Mouse (Mus musculus) liver, adult (tissue): ENCODE data around the gene Mad2l2.
A peak's percentile ranks its signal among the peaks of the same experiment; 100 is the strongest.

Source experiments
- GATA4 ChIP-seq: IDR thresholded peaks from 2 replicates; pipeline ENCODE4 v1.6.1; 2014; ENCODE audit warnings: mild to moderate bottlenecking, low read length; ENCODE audit not compliant: insufficient replicate concordance

The Mad2l2 gene

GRCm38 (mm10) chr4:148130133-148130532, at the start of gene Mad2l2:
Mad2l2 (plus strand) TSS chr4:148130384.
- no peak for TF ChIP-seq GATA4

DNA sequence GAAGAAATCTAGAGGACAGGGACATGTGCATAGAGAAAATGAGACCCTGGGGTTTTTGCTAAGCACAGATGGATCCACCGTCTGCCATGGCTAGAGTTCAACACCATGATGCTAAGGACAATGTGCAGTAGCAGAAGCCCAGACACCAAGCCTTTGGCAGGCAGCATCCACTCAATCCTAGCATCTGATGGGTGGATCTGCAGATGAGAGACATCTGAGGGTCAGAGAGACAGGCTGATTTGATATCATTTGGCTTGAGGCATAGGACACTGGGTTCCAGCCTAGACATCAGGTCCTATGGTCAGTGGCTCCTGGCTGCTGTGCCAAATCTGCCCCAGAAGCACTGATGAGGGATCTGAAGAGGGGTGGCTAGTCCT, 49.6 kb upstream of the Mad2l2 start:
- no peak for TF ChIP-seq GATA4

- TF ChIP-seq GATA4 = no peak
Observed at GRCm38 (mm10) chr4:148081201-148081600, 49.0 kb upstream of the Mad2l2 start.

GRCm38 (mm10) chr4:148082257-148083044, 47.7 kb upstream of the Mad2l2 start:
- TF ChIP-seq GATA4 = no peak

GRCm38 (mm10) chr4:148083176-148083899, 46.8 kb upstream of the Mad2l2 start:
- TF ChIP-seq GATA4 = no peak

DNA sequence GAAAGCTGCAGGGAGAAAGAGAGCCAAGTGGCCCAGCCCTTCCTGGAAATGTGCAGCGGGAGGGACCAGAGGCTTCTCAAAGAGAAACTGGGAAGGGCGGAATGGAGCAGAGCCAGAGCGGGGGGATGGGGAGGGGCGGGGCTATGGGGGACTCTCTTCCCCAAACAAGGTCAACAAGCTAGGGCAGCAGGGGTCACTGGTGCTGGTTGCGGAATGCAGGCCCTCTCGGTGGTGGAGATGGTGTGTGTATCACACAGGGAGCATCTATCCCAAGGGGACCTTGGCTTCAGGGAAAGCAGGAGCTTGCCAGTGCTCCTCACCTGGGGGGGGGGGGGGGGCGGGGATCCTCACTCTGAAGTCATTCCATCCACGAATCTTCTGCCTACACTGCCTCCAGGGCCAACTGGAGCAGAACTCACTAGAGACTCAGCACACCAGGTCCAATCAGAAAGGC, 45.9 kb upstream of the Mad2l2 start:
- no peak for TF ChIP-seq GATA4

GRCm38 (mm10) chr4:148085131-148085906, 44.9 kb upstream of the Mad2l2 start:
- peak; percentile 72; the same call in 1 of the 2 replicates for TF ChIP-seq GATA4

DNA sequence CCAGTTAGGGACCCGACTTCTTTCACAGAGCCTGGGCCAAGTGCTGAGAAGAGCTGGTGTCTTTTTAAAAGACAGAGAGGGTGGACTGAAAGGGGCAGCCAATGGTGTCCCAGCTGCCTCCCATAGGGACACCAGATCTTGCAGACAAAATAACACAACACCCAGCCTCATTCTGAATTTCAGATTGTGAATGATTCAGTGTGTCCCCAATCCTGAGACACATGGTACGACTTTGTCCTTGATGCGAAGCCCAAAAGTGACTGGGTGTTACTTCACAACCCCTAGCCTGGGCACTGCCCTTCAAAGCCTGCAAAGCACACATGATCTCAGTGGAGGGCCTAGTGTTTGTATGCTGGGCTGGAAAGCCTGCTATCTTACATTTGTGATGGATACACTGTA, 44.3 kb upstream of the Mad2l2 start:
- no peak for TF ChIP-seq GATA4

DNA sequence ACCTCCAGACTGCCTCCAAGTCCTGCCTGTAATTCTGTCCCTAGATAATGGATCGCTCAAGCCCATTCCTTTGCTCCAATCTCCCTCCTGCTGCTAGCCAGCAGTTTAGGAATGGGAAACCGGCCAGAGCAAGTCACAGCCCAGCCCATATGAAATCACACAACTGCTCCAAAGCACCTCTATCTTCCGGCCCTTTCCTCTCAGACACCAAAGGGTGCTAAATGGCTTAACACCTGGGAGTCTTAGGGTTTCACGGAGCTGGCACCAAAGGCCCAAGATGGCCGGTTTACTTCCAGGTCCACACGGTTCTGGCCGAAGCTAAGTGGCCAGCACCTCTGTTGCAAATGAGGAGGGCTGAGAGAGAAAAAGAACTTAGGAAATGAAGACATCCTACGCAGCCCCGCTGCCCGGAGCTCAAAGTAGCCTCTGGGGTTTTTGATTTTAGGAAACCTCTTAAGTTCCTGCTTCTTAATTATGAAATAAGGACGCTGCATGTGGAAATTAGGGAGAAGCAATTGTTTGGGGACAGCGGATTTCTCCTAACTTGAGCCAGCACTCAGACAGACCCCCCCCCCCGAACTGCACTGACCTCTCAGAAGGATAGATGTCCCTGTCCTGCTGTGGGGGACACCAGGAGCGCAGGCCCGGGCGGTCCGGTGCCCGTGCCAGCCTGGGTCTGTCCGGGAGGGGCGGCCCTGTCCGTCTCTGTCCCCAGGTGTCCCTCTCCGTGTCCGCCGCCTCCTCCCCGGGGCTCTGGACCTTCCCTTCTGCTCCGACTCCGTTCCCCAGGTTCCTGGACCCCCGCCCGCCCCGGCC, 42.9 kb upstream of the Mad2l2 start:
- TF ChIP-seq GATA4 = no peak

DNA sequence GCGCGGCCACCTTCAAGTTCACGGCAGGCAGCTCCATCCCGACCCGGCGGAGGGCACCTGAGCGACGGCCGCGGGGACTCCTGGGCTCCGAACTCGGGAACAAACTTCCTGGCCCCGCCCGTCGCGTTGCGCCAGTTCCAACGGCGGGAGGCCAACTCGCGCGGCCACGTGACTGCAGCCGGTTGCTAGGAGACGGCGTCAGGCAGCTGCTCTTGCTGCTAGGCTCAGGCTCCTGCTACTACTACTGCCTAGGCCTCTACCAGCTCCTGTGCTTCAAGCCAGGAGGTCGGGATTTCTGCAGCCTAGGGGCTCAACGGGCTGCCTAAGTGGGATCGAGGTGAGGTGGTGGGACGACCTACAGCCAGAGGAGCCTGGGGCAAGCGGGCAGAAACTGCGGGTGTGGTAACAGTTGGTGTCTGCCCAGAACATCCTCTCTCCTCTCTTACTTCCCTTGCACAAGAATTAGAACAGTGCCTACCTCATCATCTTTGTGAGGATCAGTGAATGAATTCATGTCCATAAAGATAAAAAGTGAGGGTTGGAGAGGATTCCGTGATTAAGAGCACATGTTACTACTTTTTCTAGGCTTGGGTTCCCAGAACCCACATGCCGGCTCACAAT, 42.2 kb upstream of the Mad2l2 start, which contains the start of gene Agtrap:
Gene Agtrap, minus strand, starts transcription at position 125 of the 621 bp plus-strand sequence.
- TF ChIP-seq GATA4 = peak; percentile 14; the same call in 1 of the 2 replicates

DNA sequence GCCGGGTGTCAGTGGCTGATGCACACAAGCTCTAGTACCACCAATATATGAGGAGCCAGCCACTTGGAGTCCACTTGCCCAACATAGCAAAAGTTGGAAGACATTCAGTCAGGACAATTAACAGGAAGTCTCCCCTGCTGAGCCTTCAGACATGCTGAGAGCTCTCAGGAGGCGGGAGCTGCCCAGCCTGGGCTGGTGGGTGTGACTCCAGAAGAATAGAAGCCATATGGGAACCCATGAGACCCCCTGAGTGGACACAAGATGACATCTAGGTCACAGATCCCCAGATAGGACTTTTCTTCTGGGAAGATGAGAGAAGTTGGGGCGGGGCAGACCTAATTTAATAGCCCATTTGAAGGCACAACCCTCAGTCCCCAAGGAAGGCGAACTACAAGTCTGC, 41.0 kb upstream of the Mad2l2 start:
- no peak for TF ChIP-seq GATA4

DNA sequence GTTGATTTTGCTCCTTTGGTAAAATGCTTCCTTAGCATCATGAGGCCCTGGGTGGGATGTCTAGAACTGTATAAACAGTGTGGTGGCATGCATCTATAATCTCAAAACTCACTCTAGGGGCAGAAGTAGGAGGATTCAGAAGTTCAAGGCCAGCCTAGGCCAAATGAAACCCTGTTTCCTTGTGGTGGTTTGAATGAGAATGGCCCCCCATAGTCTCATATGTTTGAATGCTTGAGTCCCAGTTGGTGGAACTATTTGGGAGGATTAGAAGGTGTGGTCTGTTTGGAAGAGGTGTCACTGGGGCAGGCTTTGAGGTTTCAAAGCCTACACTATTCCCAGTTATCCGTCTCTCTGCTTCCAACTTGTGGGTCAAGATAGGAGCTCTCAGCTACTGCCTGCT, 39.0 kb upstream of the Mad2l2 start:
- TF ChIP-seq GATA4 = no peak

- no peak for TF ChIP-seq GATA4
Observed at GRCm38 (mm10) chr4:148092551-148093271, 37.5 kb upstream of the Mad2l2 start.
